Mouse (Mus musculus) stomach, embryonic 14.5 days (tissue): Measurements from ENCODE around the gene Taf7l. TPM values are rescaled to one million over a fixed set of nuclear protein-coding genes. Genes with fewer than 3 reads are reported as not detected.

Experiments
- ATAC-seq: fragments of 200-750 bp; cut with Nextera tagmentation; 2 replicates; pipeline ENCODE4 v1.8.0; 2017; ENCODE audit warnings: low read depth, moderate TSS enrichment; ENCODE audit not compliant: insufficient number of reproducible peaks, insufficient read depth, low FRiP score
- H3K27ac ChIP-seq: fragments of 300-500 bp; sonication (generic); 2 replicates; pipeline ENCODE4 v1.5.1; 2014; ENCODE audit warnings: mild to moderate bottlenecking, low read length, moderate library complexity, mixed read lengths
- H3K27me3 ChIP-seq: fragments of 300-500 bp; sonication (generic); 2 replicates; pipeline ENCODE4 v1.6.1; 2014; ENCODE audit warnings: low read length, control low read depth, mixed read lengths; ENCODE audit not compliant: control insufficient read depth, insufficient read depth
- H3K36me3 ChIP-seq: fragments of 300-500 bp; sonication (generic); 2 replicates; pipeline ENCODE4 v1.6.1; 2014; ENCODE audit warnings: mild to moderate bottlenecking, control low read depth, low read length, moderate library complexity, mixed read lengths; ENCODE audit not compliant: control insufficient read depth, insufficient read depth
- H3K4me1 ChIP-seq: fragments of 300-500 bp; sonication (generic); 2 replicates; pipeline ENCODE4 v1.6.1; 2014; ENCODE audit warnings: low read length, control low read depth, mixed read lengths; ENCODE audit not compliant: control insufficient read depth, insufficient read depth
- H3K4me2 ChIP-seq: fragments of 300-500 bp; sonication (generic); replicated peaks from 2 replicates; pipeline ENCODE4 v1.6.1; 2014; ENCODE audit warnings: low read depth, low read length, control low read depth
- H3K4me3 ChIP-seq: fragments of 300-500 bp; sonication (generic); 2 replicates; pipeline ENCODE4 v1.5.1; 2014; ENCODE audit warnings: low read depth, low read length, control low read depth
- H3K9ac ChIP-seq: fragments of 300-500 bp; sonication (generic); replicated peaks from 2 replicates; pipeline ENCODE4 v1.6.1; 2014; ENCODE audit warnings: low read depth, mild to moderate bottlenecking, control low read depth, low read length, moderate library complexity, mixed read lengths
- H3K9me3 ChIP-seq: fragments of 300-500 bp; sonication (generic); 2 replicates; pipeline ENCODE4 v1.6.1; 2016; ENCODE audit warnings: low read depth, low read length, control low read depth; ENCODE audit not compliant: control insufficient read depth
- WGBS: fragments of 180-500 bp; shearing (Covaris S2); extraction: QIAGEN DNeasy Blood & Tissue Kit; methylation state at CpG from one replicate; pipeline ENCODE4 v1.1.7; 2014; 5-methylcytosine and 5-hydroxymethylcytosine counted together
- polyA plus RNA-seq: library from polyadenylated mRNA; unstranded; fragments of >200 nt; fragmentation: Nextera tagmentation; extraction: Ambion mirVana; gene quantifications from 2 replicates; pipeline ENCODE4 v1.2.1, GENCODE M21; 2014

Gene Taf7l
- polyA plus RNA-seq: 0.13 TPM in 1 of 2 replicates, not detected in the other

DNA sequence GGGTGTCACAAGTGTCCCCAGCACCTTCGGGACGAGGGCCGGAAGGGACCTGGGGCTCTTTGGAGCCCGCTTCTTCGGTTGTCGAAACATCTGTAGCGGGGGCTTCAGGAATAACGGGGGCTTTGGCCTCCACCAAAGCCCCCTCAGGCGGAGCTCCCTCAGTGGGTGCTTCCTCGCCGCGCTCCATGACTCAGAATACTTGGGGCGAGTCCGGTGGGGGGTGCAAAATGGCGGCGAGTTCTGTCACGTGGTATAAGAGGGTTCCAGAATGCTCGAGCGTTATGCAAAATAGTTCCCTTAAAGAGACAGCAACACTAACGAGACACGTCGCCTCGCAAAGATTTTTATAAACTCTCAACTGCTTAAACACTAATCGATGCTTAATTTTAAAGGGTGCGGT, at the start of gene Taf7l:
TSS of gene Taf7l (minus strand) at position 201 of the 400 bp plus-strand sequence.
- Histone ChIP-seq H3K27ac (no peak within 1 kb of the TSS), H3K4me1 (no peaks in the 10 kb centered on the region), H3K4me2 (no peak within 1 kb of the TSS), H3K36me3 (no peaks in the 10 kb centered on the region), H3K9me3 (peaks cover 11% of the 10 kb centered on the region; the same call in 1 of the 2 replicates), H3K4me3 (no peak within 1 kb of the TSS), H3K27me3 (no peaks in the 10 kb centered on the region), H3K9ac (no peak within 1 kb of the TSS)
- 89% methylated on average over 25 of the region's 25 CpGs for WGBS
- no peak for ATAC-seq

DNA sequence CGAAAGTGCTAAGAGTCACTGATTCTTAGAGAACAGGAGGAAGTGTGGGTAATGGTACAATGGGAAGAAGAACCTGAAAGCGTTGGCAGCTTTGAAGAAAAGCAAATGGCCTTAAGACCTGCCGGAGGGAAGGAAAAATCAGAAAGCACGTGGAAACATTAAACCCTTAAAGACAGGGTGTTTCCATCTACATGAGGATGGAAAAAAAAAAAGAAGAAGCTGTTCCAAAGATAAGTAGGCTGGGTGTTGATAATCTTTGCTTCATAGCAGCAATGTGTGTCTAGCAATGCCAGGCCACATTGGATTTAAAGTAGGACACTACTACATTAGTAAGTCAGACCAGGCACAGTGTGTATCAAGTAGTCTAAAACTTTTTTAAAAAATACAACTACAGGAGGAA, 49.0 kb upstream of the Taf7l start:
- Histone ChIP-seq H3K27me3 (no peaks in the 10 kb centered on the region), H3K4me2 (no peak overlapping the region), H3K4me1 (no peaks in the 10 kb centered on the region), H3K9me3 (no peaks in the 10 kb centered on the region), H3K27ac (no peak overlapping the region), H3K36me3 (no peaks in the 10 kb centered on the region), H3K9ac (no peak overlapping the region), H3K4me3 (no peak overlapping the region)
- 71% methylated on average over 4 of the region's 4 CpGs for whole genome bisulfite sequencing
- no peak for ATAC-seq

DNA sequence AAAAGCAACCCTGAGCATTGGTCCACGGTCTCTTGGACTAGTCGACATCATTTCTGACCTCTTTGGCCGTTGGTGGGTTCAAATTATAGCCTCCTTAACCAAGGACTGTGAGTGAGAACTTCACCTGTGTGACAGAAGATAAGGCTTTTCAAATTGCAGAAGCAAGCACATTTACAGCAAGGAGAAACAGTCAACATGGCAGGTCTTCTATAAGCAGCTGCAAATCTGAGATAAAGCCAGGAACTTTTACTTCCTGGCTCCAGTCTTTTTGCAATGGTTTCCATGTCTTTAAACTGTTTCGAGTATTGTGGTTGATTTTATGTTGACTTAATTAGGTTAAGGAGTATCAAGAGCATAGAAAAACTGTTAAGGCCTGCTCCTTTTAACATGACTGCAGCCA, 47.5 kb upstream of the Taf7l start:
- no peak for ATAC-seq
- Histone ChIP-seq H3K9ac (no peak overlapping the region), H3K36me3 (no peaks in the 10 kb centered on the region), H3K27ac (no peak overlapping the region), H3K27me3 (no peaks in the 10 kb centered on the region), H3K4me2 (no peak overlapping the region), H3K4me3 (no peak overlapping the region), H3K9me3 (no peaks in the 10 kb centered on the region), H3K4me1 (no peaks in the 10 kb centered on the region)
- 73% methylated on average over 4 of the region's 4 CpGs for WGBS

DNA sequence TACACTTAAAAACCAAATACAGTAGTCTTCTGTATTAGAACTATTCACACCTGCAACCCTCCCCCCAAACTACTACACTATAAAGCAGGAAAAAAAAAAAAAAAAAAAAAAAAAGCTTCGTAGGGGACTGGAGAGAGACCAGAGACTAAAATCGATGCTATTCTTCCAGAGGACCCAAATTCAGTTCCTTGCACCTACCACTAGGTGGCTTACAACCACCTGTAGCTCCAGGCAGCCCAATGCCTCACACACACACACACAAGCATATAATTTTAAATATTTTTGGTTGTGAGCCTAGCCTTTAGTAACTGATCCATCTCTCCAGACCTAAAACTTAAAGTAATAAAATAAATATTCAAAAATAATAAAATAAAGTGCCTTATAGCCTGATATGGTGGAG, 33.2 kb upstream of the Taf7l start:
- no peaks in the 10 kb centered on the region for H3K27me3 ChIP-seq
- H3K9me3 ChIP-seq: no peaks in the 10 kb centered on the region
- H3K9ac ChIP-seq: no peak overlapping the region
- WGBS: 41% methylated on average over 2 of the region's 2 CpGs
- H3K4me2 ChIP-seq: no peak overlapping the region
- ATAC-seq: no peak
- H3K36me3 ChIP-seq: no peaks in the 10 kb centered on the region
- no peaks in the 10 kb centered on the region for H3K4me1 ChIP-seq
- no peak overlapping the region for H3K4me3 ChIP-seq
- H3K27ac ChIP-seq: no peak overlapping the region

DNA sequence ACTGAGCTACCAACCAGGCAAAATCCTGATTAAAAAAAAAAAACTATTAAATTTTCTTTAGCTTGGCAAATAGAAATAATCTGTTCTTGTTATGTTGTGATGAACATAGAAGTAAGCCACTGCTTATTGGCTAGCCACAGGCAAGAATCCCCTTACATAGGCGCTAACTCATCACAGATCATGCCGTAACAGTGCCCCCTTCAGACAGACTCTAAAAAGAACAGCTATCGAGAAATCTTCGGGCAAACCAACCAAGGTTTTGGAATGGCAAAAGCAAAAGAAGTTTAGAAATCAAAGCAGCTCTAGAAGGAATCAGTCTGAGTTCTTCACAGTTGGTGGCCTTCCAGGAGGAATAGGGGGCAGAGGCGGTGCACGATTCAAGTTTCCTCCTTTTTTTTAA, 31.7 kb upstream of the Taf7l start:
- Histone ChIP-seq H3K4me3 (no peak overlapping the region), H3K4me1 (no peaks in the 10 kb centered on the region), H3K27me3 (no peaks in the 10 kb centered on the region), H3K9me3 (no peaks in the 10 kb centered on the region), H3K36me3 (no peaks in the 10 kb centered on the region), H3K4me2 (no peak overlapping the region), H3K27ac (no peak overlapping the region), H3K9ac (no peak overlapping the region)
- ATAC-seq: no peak
- WGBS: 73% methylated on average over 6 of the region's 6 CpGs

DNA sequence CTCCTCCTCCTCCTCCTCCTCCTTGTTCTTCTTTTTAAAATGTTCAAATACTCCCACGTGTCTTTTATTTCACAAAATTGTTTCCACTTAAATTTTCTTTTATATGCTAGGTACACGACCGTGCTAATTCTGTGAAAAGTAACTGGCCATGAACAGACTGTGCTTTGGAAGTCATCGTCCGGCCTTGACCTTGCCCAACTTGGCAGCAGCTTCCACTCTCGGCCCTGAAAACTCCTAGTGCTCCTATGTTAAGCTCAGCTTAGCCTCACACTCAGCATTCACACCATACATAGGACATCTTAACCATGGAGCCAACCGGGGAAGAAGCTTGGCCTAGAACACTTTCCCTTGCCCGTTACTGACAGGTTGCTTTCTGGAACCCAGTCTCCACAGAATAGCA, 24.4 kb upstream of the Taf7l start:
- H3K27me3 ChIP-seq: no peaks in the 10 kb centered on the region
- H3K36me3 ChIP-seq: no peaks in the 10 kb centered on the region
- H3K4me2 ChIP-seq: no peak overlapping the region
- no peaks in the 10 kb centered on the region for H3K9me3 ChIP-seq
- no peak overlapping the region for H3K9ac ChIP-seq
- no peak for ATAC-seq
- no peak overlapping the region for H3K27ac ChIP-seq
- no peak overlapping the region for H3K4me3 ChIP-seq
- WGBS: 78% methylated on average over 8 of the region's 8 CpGs
- no peaks in the 10 kb centered on the region for H3K4me1 ChIP-seq

DNA sequence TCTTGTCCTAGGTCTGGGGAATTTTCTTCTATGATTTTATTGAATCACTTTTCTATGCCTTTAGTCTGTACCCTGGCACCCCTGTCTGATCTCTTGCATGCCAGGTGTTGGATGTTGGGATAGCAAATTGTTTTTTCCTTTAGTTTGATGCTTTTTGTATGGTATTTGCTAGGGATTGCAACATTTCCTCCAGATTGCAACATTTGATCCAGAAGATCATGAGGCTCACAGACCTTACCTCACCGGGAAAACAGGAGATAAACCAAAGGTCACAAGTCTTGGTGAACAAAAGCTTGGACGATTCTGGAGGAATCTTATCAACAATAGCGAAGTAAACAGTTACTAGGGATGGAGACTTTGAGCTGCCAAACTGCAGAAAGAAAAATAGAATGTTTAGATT, 5.4 kb upstream of the Taf7l start:
- H3K4me1 ChIP-seq: no peaks in the 10 kb centered on the region
- H3K4me2 ChIP-seq: no peak overlapping the region
- ATAC-seq: no peak
- H3K4me3 ChIP-seq: no peak overlapping the region
- no peak overlapping the region for H3K27ac ChIP-seq
- no peaks in the 10 kb centered on the region for H3K27me3 ChIP-seq
- no peaks in the 10 kb centered on the region for H3K9me3 ChIP-seq
- WGBS: 41% methylated on average over 3 of the region's 3 CpGs
- no peaks in the 10 kb centered on the region for H3K36me3 ChIP-seq
- H3K9ac ChIP-seq: no peak overlapping the region

DNA sequence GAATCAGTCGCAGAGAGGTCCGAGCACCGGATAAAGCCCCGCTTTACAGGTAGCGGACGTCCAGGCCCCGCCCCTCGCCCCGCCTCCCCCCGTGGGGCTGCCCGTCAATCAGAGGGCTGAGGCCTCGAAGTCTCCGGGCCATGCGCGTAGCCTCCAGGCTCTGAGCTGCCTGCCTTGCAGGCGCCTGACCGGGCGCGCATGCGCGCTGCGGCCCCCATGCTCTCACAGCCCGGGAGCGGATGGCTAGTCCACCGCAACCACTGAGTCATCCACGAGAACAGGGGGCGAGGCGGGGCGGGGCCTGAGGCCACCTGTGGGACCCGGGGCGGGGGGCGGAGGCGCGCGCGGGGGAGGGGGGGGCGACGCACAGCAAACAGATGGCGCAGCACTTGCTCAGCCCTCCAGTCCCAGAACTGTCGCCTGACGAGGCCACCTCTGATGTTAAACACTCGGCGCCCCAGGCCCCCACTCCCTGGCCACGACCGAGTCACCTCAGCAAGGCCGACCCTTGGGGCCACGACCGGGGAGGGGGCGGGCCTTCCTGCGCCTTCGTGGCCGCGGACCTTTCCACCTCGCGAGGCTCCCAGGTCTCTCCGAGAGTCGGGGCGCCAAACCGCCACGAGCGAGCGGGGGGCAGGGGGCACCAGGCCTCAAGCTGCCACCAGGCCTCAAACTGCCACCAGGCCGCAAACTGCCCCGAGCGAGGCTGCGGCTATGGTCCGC, 1.1 kb downstream of the Taf7l start:
- peaks cover 11% of the 10 kb centered on the region; the same call in 1 of the 2 replicates for H3K9me3 ChIP-seq
- no peaks in the 10 kb centered on the region for H3K4me1 ChIP-seq
- H3K36me3 ChIP-seq: no peaks in the 10 kb centered on the region
- H3K27me3 ChIP-seq: no peaks in the 10 kb centered on the region
- whole genome bisulfite sequencing: 67% methylated on average over 58 of the region's 67 CpGs
- no peak overlapping the region for H3K4me3 ChIP-seq
- no peak overlapping the region for H3K9ac ChIP-seq
- peak; percentile 63; the same call in 1 of the 2 replicates for ATAC-seq
- no peak overlapping the region for H3K27ac ChIP-seq
- no peak overlapping the region for H3K4me2 ChIP-seq

DNA sequence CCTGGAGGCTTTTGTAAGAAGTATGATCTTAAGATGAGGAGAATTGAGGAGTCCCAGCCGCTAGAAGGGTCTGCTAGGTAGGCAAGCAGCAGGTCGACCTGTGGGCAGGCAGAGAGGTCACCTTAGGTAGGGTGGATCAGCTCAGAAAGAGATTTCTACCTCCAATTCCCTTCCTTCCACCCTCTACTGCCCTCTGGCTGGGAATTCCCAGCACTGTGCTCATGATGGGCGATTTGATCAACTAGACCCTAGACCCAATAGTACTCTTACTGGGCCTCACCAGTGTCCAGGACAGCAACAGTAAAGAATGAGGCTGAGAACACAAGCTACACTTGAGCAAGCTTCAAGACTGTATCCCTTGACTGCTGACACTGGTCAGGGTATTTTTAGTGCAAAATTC, 49.0 kb downstream of the Taf7l start:
- no peak overlapping the region for H3K27ac ChIP-seq
- no peak overlapping the region for H3K9ac ChIP-seq
- H3K36me3 ChIP-seq: no peaks in the 10 kb centered on the region
- no peaks in the 10 kb centered on the region for H3K4me1 ChIP-seq
- H3K27me3 ChIP-seq: no peaks in the 10 kb centered on the region
- WGBS: 54% methylated on average over 3 of the region's 3 CpGs
- H3K4me3 ChIP-seq: no peak overlapping the region
- no peaks in the 10 kb centered on the region for H3K9me3 ChIP-seq
- ATAC-seq: no peak
- no peak overlapping the region for H3K4me2 ChIP-seq
